Mouse (Mus musculus): ENCODE results near the gene Ctdnep1.

Ctdnep1 gene

DNA sequence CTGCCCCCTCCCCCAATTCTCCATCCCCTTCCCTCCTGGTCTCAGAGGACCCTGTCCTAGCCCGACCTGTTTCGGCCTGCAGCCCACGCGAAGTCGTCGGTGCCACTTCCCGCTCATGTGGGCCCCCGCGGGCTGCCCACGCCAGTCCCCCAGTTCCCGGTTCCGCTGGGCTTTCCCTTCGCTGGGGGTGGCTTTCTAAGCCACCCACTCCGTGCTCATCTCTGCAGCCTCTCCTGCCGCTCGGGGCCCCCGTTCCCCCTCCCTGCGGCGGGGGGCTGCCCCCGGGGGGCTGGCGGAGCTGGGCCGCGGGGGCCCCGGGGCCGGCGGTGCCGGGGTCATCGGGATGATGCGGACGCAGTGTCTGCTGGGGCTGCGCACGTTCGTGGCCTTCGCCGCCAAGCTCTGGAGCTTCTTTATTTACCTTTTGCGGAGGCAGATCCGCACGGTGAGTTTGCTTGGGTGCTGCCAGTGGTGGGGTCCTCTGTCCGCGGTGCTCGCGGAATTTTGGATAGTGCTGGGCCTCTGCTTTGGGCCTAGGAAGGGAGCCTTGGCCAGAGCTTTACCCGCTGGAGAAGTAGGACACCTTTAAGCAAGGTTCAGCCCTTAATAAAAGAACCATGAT lies at the start of gene Ctdnep1:
Ctdnep1 (plus strand) TSS at position 16 of the 622 bp plus-strand sequence.
- peak; percentile 21 for DNase-seq (ENCODE audit: low spot score)

DNA sequence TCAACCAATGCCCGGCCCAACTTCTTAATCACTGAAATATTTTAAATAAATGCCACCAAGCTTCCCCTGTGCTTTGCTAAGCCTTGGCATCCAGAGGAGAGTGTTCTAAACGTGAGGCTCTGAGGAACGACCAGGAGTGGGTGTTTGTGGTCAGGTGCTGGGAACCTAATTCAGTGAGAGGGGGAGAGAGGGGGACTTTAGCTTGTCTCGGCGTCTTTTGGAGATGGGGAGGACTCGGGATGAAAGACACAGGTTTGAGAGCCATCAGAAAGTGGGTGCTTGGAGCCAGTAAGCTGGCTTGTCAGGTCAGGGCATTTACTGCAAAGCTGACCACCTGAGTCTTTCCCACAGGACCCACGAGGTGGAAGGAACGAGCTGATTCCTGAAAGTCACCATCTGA lies 49.2 kb upstream of the Ctdnep1 start:
- no peak for DNase-seq (ENCODE audit: low spot score)

GRCm38 (mm10) chr11:69932254-69932653 lies 48.7 kb upstream of the Ctdnep1 start:
- no peak for DNase-seq (ENCODE audit: low spot score)

DNA sequence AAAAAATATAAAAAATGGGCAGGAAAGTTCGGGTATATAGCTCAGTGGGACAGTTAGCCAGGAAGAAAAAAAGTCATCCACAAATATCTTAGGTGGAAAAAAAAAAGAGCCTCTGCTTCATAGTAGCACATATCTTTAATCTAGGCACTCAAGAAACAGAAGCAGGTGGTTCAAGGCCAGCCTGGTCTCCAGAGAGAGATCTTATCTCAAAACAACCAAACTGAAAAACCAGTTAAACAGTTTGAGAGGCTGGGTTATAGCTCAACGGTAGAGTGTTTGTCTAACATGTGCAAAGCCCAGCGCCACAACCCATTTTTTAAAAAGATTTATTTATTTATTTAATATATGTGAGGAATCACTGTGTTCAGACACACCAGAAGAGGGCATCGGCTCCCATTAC lies 47.9 kb upstream of the Ctdnep1 start:
- DNase-seq (ENCODE audit: low spot score): no peak

DNA sequence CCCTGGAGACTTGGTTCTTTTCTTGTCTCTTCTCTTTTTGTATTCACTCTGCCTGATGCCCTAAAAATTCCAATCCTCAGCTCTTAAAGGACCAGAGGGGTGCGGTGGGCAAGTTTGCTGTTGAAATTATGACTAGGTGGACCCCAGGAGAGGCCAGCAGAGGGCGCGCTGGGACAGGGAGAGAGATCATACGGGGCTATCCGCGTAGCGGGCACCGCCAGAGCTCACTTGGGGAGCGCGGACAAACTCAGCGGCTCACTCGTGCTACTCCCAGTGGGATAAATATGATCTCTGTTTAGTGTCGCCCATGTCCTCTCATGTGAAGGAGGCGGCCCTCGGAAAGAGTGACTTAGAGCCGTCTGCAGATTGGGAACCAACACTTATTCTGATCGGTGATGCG lies 46.8 kb upstream of the Ctdnep1 start:
- DNase-seq (ENCODE audit: low spot score): peak; percentile 96

GRCm38 (mm10) chr11:69934681-69935080 lies 46.3 kb upstream of the Ctdnep1 start:
- no peak for DNase-seq (ENCODE audit: low spot score)

DNA sequence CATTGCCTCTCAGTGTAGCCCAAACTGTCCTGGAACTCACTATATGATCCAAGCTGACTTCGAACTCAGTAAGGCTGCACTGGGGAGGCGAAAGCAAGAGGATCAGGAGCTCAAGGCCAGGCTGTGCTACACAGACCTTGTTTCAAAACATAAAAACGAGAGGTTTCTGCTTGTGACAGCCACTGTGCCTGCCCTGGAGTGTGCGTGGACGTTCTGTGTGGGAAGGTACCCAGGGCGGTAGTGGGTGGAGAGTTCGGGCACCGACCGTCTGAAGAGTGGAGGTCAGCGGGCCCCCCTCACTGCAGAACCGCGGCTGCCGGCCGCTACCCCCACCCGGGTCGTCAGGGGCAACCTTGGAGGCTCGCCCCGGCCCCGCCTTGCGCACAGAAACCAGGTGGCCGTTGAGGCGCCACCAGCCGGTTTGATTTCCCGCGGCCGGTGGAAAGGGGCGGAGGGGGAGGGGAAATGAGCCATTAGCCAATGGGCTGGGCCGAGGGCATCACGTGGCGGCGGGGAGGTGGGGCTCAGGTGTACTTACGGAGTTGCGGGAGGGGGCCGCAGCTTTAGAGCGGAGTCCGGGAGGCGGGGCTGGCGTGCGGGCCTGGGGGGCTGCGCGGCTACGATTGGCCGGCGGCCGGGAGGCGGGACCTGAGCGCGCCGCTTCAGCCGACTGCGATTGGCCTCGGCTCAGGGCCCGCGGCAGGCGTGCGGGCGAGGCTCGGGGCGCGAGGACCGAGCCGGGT lies 45.6 kb upstream of the Ctdnep1 start, which contains the start of gene Ybx2:
Ybx2 (plus strand) TSS at position 660 of the 743 bp plus-strand sequence.
- DNase-seq (ENCODE audit: low spot score): peak; percentile 94

GRCm38 (mm10) chr11:69936156-69936555 lies 44.8 kb upstream of the Ctdnep1 start:
- peak; percentile 35 for DNase-seq (ENCODE audit: low spot score)

- no peak for DNase-seq (ENCODE audit: low spot score)
Measured at GRCm38 (mm10) chr11:69936714-69937347, 44.1 kb upstream of the Ctdnep1 start.

GRCm38 (mm10) chr11:69937385-69937784 lies 43.6 kb upstream of the Ctdnep1 start:
- DNase-seq (ENCODE audit: low spot score): no peak

- no peak for DNase-seq (ENCODE audit: low spot score)
Measured at GRCm38 (mm10) chr11:69937834-69938233, 43.1 kb upstream of the Ctdnep1 start.

- no peak for DNase-seq (ENCODE audit: low spot score)
Measured at GRCm38 (mm10) chr11:69938401-69938979, 42.5 kb upstream of the Ctdnep1 start.

- DNase-seq (ENCODE audit: low spot score): no peak
Measured at GRCm38 (mm10) chr11:69939181-69939580, 41.8 kb upstream of the Ctdnep1 start.

- no peak for DNase-seq (ENCODE audit: low spot score)
Measured at GRCm38 (mm10) chr11:69939731-69940130, 41.2 kb upstream of the Ctdnep1 start.

DNA sequence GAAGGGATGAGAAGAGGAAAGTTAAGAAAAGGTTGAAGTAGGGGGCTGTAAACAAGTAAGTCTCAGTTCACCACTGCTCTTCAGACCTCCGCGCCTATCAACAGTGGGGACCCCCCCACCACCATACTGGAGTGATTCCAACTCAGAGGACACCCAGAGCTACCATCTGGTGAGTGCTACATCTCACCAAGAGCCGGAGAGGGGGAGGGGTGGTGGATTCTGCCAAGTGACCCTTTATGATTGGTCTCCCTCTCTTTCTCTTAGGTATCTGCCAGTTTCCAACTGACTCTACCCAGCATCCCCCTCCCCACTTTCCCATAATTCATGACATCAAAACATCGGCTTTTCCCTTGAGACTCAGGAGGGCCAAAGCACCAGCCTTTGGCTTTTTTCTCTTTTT lies 40.0 kb upstream of the Ctdnep1 start:
- DNase-seq (ENCODE audit: low spot score): no peak

DNA sequence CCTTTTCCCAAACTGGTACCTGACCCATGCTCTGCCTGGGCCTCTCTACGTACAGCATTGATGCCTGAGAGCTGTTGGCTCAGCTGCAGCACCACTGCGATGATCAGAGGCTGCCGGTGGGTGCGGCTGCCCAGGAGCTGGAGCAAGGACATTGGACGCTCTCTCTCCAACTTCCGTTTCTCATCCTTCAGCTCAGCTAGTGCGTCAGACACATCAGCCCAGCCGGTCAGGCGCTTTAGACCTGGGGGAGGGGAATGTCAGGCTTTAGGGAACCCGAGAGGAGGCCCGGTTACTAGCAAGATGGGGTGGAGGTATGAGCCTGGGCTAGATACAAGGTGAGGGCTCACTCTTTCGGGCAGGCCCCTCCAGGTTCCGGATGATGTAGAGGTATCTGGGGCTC lies 35.7 kb upstream of the Ctdnep1 start:
- no peak for DNase-seq (ENCODE audit: low spot score)

DNA sequence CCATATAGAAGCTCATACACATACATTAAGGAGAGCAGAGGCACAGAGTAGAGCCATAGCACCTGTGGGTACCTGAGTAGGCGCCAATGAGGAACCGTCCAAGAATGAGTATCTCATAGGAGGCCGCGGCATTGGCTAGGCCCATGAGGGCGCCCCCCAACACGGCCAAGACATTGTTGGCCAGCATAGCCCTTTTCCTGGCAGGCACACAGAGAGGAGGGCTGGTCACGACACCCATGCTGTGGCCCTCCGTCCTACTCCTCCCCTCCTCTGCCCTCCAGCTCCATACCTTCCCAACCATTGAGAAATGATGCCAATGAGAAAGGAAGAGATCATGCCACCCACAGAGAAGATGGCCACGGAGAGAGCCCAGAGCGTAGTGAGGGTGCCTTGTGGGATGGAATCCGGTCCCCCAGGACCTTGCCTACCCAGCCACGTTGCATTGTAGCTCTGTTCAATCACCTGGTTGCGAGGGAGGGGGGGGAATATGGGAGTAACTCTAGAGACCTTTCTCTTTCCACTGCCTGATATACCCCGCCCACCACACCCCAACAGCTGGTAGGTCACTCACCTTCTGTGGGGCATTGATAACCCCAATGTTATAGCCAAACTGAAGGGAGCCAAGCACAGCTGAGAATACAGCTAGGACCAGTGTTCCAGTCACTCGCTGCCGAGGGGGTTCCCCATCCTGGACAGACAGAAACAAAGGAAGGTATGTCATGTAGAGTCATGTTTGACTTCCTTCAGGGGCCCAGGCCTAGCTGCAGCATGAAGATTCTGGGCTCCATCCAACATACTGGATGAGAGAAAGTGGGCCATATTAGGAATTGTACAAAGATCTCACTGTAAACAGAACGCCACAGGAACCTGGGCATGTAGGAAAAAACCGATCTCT lies 34.7 kb upstream of the Ctdnep1 start:
- DNase-seq (ENCODE audit: low spot score): no peak

DNA sequence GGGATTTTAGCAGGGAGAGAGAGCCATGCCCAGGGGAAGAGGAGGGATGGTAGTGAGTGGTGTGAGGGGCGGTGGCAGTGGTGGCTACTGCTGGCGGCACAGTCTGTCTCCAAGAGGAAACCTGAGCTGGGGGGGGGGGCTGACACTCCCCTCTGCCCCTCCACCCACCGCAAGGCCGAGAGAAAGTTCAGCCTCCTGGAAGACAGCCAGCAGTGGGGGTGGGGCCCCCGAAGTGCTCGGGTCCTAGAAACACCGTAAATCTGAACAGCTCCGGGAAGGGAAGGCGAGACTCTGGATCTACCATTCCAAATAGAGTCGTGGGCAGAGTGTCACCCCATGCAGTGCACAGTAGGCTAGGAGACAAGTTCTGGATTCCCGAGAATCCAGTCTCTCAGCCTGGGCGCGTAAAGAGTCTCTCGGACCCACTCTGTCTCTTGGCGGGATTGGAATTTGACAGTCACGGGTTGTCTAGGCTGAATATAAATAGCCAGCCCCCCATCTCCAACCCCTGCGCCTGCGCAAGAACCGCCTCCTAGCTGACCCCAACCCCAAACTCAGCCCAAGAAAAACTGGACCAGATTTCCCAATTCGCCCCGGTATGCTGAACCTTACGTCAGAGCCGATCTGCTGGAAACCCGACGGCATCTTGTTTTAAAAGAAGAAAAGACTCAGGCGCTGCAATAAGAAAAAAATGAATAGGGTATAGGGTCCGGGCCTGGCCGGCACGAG lies 33.5 kb upstream of the Ctdnep1 start:
- peak; percentile 70 for DNase-seq (ENCODE audit: low spot score)

- DNase-seq (ENCODE audit: low spot score): peak; percentile 99
Measured at GRCm38 (mm10) chr11:69948066-69948762, 32.7 kb upstream of the Ctdnep1 start, which contains the start of gene Slc2a4. Slc2a4 (minus strand) TSS chr11:69948188.

- peak; percentile 97 for DNase-seq (ENCODE audit: low spot score)
Measured at GRCm38 (mm10) chr11:69948763-69949150, 32.2 kb upstream of the Ctdnep1 start.
